Mouse (Mus musculus): Measurements from ENCODE around the gene Gm7978. TPM values are rescaled to one million over a fixed set of nuclear protein-coding genes. Genes with fewer than 3 reads are reported as not detected.
"Not testable (repeated sequence)": the region's sequence is repeated elsewhere in the genome, so short reads cannot be mapped to it uniquely, and the experiment has no call there.

The Gm7978 gene
- not detected for polyA plus RNA-seq (2017; shearing (Covaris generic))

DNA sequence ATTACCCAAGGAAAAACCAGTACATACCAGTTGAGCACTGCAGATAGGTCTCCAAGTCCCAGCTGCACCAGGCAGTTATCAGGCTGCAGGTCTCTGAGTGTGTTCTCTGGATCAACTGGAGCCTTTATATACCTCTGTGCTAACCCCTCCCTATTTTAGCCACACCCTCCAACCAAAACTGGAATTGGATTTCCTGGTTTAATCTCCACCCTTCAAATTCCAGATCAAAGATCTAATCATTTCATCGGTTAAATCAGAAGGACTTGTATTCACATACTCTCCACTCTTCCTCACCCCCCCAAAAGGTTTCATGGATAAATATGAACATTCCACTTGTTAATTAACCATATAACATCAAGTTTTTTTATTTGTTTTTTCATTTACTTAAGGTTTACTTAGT is at the start of gene Gm7978:
Gene Gm7978, minus strand, starts transcription at position 101 of the 400 bp plus-strand sequence.
- not testable (repeated sequence) for ATAC-seq

DNA sequence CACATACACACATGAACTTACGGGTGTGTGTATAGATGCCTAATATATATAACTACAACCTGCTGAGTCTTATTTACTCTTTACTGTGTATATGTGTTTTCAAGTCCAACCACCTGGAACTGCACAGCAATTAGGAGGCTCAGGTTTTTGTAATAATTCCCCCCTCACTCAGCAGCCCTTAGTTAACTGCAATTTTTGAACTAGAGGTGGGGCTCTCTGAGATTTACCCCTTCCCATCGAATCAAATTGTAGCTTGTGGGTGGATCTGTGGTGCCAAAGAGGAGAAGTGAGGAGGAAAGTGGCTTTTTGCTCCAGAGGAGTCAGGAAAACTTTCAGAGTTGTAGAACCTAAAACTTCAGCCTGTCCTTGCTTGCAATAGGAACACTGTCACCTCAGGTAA is 39.7 kb upstream of the Gm7978 start, which contains the start of gene E330014E10Rik:
Gene E330014E10Rik, plus strand, starts transcription at position 301 of the 400 bp plus-strand sequence.
- ATAC-seq = not testable (repeated sequence)

DNA sequence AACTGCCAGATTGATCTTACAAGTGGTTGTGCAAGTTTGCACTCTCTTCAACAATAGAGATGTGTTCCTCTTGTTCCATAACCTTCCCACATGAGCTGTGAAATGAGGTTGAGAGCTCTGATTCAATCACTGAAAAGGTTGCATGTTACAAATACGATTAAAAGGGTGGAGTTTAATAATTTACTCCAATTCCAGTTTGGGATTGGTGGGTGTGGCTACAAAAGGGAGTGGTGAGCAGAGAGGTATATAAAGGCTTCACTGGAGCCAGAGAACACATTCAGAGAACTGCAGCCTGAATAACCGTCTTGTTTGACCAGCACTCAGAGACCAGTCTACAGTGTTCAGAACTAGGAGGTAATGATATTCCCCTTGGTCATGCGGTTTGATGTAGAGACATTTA is 5.7 kb upstream of the Gm7978 start, which contains the start of gene Gm7982:
Gene Gm7982, plus strand, starts transcription at position 301 of the 400 bp plus-strand sequence.
- ATAC-seq = not testable (repeated sequence)

Other genes starting within 250 kb of the Gm7978 start
- under 1 TPM in 1 of 2 experiments, not detected in 1; 0.17 TPM for gene Gm3286, start 225.4 kb downstream of the Gm7978 start, polyA plus RNA-seq (2017; shearing (Covaris generic))
- not detected for gene Gm7971, start 141.3 kb downstream of the Gm7978 start, polyA plus RNA-seq (2017; shearing (Covaris generic))
- not detected for gene Gm7982, start 5.8 kb upstream of the Gm7978 start, polyA plus RNA-seq (2017; shearing (Covaris generic))
- not detected for gene E330014E10Rik, start 39.8 kb upstream of the Gm7978 start, polyA plus RNA-seq (2017; shearing (Covaris generic))
- not detected for gene Cxcl13, start 220.8 kb upstream of the Gm7978 start, polyA plus RNA-seq (2017; shearing (Covaris generic))